Mouse (Mus musculus): Measurements from ENCODE around the gene Emilin2.

The Emilin2 gene

DNA sequence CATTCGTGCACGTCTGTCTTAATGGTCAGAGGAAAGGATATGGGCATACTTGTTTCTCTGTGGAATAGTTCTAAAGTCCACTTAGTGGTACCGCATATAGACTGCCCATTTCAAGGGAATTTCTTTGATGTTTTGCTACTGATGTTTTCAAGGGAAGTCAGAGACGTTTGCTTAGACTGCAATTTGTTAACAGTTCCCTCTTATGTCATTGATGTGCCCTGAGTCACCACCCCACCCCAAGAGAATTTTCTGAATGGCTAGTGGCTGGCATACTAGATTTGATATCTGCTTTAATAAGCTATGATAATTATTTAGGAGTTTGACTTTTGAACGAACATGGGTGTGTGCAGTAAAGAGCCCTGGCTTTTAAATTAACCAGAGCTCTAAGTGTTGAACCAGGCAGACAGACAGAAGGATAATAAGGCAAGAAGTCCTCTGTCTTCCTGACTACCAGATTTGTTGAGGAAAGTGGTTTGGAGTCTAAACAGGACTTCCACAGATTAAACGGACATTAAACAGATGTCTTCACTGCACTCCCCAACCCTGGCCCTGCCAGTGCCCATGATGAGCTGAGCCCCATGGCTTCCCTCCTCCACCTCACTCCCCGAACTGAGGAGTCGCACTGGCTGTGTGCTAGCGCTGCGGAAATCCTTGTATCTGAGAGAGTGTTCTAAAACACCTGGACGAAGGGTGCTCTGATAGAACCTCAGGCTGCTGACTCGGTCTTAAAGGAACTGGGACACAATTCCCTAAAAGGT, 105.5 kb downstream of the Emilin2 start:
- DNase-seq (ENCODE audit: low read depth, low spot score) = no peak

DNA sequence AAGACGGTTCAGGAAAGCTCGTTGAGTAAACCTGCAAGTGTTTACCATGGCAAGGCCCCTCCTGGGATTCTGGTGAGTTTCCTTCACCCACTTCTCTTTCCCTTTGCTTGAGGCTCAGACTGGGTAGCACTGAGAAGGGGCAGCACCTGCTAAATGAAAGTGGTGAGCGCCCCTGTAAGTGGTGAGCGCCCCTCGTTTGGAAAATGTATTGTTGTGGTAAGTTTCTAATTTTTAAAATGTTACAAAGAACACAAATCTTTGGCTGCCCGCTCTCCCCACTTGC, 107.0 kb downstream of the Emilin2 start:
- DNase-seq (ENCODE audit: low read depth, low spot score) = no peak

DNA sequence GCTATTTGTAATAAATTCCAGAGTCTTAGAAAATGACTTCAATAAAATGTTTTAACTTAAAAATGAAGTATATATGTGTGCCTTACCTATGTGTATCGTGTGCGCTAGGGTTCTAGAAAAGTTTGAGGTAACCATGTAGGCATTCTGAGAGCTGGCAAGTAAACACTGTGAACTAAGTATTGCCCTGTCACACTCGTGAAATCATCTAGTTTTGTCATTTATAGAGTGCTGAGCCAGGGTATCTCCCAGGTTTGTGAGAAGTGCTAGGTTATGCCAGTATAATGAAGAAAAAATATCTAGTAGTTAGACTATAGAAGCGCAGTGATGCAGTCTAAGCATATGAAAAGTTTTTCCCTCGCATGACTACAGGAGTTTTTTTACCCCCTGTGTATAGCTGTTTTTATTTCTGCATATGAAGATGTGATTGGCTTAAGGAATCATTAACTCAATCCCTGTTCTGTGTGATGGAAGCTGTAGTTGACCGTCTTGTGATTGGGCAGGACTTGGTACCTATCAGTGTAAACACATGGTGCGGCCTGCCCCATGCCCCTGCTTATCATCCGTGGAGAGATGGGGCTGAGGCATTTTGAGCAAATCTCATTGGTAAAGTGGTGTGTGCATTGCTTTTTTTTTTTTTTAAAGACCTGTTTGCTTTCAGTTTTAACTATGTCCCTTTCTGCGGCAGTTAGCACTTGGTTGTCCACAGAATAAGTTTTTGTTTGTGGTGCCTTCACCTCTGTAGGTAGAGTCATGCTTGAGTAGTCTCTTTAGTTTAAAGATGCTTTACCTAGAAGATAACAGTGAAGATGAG, 107.6 kb downstream of the Emilin2 start:
- DNase-seq (ENCODE audit: low read depth, low spot score) = peak; percentile 43
